Mouse (Mus musculus) spleen, adult 18-20 months (tissue): ENCODE measurements at regions not wholly inside any gene's neighbourhood (a gene's known extent, or its start where the extent isn't known, plus 50 kb on each side); places are given as distances from the start of the nearest gene placed in this dataset.

Source experiments
- DNase-seq, 2 experiments: peaks; one replicate each; pipeline ENCODE4 v3.0.0; 2022; ENCODE audit warnings: mixed read lengths in 2 of 2

- DNase-seq: no peak
Observed at GRCm38 (mm10) chr4:9081701-9082562, 843.1 kb upstream of the Car8 start.

DNA sequence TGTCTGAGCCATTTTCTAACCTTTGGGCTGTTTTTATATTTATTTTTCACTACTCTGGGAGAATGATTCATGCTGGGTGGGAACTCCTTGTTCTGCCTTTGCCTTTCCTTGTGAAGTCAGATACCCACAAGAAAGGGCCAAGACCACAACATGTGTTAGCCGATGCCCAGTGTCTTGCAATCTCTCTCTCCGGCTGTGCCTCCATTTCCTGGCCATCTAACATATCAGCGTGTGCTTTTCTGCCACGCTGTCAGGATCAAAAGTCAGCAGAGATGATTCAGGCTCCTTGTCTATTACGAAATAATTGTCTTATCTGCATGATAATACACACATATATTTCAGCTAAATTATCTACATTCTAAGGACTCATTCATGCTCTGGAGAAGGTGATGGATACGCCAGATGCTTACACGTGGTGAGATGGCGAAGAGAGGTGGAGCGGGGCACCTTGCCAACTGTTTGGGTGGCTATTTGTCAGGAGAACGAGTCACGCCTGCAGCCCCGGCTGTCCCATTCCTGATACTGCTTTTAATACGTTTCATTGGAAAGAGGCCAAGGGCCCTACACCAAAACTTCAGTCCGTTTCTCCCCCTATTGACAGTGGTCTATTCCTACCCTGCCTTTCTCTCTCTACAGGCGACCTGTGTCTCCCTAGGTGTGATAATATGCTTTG is 842.1 kb upstream of the Car8 start:
- DNase-seq: no peak

- DNase-seq: no peak
Observed at GRCm38 (mm10) chr4:9079828-9080245, 841.0 kb upstream of the Car8 start.

- DNase-seq: no peak
Observed at GRCm38 (mm10) chr4:9074447-9074846, 835.6 kb upstream of the Car8 start.

DNA sequence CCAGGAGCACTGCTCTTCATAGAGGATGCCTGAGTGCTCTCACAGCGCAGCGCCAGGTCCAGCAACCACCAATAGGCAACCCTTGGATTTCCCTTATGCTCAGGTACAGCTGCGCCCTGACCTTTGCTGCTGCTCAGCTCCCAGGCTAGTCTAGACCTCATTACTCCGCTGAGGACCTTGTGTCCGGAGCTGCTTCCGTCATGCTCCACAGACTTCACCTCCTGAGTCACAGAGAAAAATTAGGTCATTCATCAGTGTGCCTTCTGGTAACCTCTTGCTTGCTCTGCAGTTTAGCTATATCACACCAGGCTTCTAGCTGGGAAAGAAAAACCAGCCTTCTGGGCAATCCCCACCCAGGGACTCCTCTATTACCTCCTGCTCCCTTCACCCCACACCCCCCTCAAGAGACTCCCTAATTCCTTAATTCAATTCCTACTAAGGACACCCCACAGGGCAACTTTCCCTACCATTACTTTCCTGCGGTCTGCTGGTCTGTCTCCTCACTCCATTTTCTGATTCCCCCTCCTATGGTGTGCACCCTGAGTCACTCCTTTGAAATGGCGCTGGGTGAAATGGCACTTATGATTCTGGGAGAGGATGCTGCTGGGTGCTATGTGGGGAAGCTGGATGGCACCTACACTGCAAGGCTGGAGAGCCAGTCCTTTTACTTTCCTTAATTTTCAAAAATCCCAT is 835.0 kb upstream of the Car8 start:
- DNase-seq: no peak

DNA sequence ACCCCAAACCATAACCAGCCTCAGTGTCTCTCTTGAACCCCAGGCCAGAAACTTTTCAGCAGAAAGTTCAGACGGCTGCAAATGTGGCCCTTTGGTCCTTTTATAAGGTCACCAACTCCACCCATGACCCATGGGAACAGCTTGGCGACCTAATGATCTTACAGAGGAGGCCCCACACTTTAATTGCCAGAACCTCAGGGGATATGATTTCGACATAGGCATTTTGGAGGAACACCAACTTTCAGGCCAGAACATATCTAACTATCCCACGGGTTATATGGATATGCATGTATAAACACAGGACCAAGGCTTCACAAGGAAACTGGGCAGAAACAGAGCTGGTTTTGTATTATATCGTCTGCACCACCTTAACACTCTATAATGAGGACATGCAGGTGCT is 833.5 kb upstream of the Car8 start:
- DNase-seq: no peak

DNA sequence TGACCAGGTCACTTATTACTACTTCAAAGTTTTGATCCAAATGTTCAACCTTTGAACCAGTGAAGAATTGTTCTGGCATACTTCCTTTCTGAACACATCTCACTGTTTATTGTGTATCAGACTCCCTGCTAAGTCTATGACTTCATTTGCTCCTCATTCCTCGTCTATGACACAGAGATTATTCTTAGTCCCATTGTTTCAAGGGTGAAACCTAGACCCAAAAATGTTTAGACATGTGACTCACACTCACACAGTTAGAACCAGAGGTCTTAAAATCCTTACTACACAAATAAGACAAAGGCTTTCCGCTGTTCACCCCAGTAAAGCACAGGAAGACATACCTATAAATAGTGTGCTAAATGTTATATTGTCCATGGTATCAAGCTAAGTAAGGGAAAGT is 829.0 kb upstream of the Car8 start:
- no peak for DNase-seq

DNA sequence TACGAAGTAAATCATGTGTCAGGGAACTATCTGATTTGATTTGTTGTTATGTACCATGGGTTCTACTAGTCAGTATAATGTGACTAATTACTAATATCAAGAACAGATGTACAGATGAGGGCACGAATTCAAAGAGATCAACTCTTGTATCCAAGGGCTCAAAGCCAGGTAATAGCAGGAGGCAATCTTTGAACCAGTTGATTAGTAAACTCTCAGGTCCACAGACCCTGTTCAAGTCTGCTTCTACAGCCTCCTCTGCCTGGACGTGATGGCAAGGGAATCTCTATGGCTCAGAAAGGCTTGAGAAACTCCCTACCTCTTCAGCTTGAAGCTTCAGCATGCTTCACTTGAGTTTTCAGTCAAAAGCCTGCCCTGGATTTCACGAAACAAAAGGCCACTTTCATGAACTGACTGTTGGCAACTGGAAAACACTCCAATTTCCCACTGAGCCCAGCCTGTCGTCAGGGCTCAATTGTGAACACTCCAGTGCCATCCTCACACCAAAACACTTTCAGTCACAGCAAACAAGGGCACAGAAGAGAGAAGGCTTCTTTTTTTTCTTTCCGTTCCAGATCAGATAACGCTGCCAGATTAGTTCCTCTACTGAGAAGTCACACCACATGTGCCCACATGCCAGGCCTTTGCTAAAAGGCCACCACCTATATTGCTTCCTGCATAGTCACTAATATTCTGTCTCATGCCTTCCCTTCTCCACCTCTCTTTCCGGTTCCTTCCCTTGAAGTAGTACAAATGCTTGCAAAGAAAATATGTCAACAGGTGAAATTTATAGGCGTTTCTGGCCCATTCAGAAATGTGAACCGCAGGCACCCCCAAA is 827.4 kb upstream of the Car8 start:
- no peak for DNase-seq

- no peak for DNase-seq
Observed at GRCm38 (mm10) chr4:9061941-9062340, 823.1 kb upstream of the Car8 start.

DNA sequence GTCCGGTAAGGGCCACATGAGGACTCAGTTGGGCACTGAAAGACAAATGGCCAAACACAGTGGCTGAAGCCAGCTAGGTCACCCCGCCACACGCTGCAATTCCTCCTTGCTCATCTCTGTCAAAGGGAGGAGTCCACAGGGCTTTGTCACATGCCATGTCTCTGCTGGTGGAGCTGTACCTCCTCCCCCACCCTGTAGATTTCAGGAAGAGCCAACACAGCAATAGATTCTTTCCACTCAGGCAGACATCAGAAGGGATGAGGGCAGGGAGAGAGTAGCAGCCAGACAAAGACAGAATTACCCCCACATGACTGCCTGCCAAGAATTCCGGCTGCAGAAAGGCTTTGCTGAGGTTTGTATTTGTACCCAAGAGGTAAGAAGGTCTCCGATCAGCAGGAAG is 821.4 kb upstream of the Car8 start:
- DNase-seq: no peak

DNA sequence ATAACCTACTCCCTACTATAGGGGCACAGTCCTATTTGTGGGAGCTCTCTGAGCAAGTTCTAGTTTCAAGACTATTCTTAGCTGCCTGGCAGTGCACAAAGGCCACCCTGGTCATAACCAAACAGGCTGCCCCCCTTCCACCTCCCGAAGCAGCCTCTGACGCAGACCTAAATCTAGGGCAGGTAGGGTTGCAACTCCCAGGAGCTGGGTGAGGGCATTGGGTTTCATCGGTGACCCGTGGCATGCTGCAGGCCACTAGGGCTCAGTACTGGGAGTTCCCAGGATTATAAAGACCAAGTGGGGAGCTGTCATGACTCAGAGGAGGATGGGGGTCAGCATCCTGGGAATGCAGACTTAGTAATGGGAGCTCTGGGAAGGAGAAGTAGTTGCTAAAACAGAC is 818.8 kb upstream of the Car8 start:
- no peak for DNase-seq

DNA sequence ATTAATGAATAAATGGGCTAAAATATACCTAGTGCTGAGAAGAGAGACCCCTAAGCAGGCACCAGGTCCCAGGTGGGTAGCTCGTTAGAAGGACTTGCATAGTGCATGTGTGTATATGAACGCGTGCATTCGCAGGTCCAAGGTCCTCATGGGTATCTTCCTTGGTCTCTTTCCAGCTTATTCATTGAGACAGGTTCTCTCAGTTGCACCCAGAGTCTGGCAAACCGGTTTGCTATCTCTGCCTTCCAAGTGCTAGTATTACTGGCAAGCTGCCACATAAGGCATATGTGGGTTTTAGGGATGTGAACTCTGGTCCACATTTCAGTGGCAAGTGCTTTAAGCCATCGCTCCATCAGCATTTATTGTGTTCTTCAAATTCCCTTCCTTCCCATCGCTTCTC is 818.3 kb upstream of the Car8 start:
- no peak for DNase-seq

DNA sequence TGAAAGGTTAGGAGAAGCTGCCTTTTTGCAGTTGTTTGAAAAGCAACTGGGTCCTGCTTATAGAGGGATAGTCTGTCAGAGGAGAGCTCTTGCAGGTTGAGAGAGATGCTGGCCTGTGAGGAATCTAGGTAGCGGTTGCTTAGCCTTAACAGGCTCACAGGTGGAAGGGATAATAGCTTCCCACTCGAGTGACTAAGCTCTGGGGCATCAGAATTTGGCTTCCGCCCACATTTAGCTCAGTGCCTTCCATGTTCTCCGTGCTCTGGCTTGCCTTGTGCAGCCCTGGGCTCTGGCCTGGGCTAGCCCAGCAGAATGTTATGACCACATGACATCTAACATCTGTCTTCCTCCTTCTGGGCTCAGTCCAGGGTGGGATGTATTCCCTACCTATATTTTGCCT is 817.0 kb upstream of the Car8 start:
- DNase-seq: no peak

- DNase-seq: no peak
Observed at GRCm38 (mm10) chr4:9055266-9055820, 816.5 kb upstream of the Car8 start.

GRCm38 (mm10) chr4:9048817-9049216 is 810.0 kb upstream of the Car8 start:
- no peak for DNase-seq

DNA sequence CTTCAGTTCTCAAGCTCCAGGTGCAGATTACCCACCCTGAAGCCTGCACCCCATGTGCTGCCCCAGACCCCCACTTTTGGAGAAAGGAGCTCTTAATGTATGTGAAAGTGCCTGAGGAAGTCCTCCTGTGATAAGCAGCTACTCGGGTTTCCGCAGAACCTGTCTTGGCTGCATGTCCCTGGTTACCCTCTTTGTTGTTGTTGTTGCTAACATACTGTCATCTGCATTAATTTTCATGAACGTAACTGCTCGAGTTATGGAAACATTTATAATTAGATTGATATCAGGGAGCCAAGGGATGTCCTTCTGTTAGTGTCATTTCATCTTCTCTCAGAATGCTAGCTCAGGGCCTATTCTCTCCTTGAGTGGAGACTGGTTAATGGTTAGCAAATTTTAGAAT is 808.3 kb upstream of the Car8 start:
- no peak for DNase-seq

DNA sequence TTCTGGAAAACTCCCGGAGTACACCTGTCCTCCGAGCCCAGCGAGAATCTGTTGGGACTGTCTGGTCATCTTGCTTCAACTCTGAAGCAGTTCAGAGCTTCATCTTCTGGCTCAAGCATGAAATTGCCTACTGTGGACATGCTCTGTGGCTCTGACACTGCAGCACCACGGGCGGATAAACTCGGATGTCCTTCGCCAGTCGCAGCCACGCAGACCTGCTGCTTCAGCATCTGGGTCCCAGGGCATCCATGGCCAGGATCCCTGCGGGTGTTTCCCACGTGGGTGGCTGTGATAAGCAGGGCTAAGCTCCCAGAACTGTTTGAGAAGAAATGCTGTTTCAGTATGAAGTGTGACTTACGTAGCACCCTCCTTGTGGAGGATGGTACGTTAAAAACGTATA is 807.6 kb upstream of the Car8 start:
- no peak for DNase-seq

GRCm38 (mm10) chr4:9046030-9046429 is 807.2 kb upstream of the Car8 start:
- DNase-seq: no peak

DNA sequence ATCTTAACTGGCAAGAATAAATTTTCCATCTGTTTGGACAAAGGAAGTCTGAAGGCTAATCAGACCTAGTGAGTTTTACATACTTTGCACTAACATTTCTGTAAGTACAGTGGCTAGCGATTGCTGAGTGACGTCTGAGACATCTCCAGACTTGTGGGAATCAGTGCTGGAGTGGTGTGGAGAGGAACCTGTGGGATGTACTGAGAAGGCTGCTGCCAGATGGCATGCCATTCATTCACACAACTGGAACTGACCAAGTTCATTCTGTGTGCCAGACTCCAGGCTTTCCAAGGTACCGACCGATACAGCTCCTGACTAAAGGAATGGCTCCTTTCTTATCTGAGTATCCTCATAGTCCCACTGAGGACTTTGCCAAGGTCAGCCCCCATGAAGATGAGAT is 797.2 kb upstream of the Car8 start:
- DNase-seq: no peak

DNA sequence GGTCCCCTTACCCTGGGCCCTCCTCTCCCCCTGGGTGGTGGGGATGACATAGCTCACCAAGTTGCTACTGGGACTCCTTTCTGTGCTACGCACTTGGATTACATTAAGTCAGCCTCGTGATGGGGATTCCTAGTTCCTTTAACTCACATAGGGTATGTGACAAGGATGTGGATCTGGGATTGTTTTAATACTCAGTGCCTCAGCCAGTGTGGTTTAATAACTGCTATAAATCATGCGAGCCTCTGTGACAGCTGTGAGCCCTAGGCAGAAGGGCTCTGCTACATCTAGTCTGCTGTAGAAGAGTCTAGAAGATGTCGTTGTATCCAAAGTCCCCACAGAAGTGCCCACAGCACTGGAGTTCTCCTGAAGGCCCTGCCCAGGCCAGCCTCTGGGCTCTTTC is 796.5 kb upstream of the Car8 start:
- DNase-seq: no peak

DNA sequence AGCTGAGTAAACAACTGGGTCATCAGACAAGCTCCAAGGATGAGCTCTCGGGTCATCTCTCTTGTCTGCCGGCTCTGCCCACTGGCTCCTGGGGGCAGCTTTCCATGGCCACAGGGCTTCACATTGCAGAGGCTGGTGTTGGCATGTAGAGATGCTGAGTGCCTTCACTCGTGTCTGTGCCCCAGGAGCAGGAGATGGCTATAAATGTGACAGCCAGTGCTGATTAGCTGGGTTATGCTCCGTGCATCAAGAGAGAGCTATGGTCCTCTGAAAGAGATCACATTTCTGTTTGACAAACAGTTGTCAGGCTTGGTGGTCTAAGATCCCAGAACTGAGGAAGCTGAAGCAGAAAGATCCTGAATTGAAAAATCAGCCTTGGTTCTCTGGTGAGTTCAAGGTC is 795.4 kb upstream of the Car8 start:
- DNase-seq: no peak

GRCm38 (mm10) chr4:9033106-9033642 is 794.3 kb upstream of the Car8 start:
- no peak for DNase-seq
